Mouse (Mus musculus) heart, adult 2 months (tissue): Measurements from ENCODE around the gene H2-Oa.

Source experiments
- CTCF ChIP-seq: fragments of 200-600 bp; IDR thresholded peaks from 2 replicates; pipeline ENCODE4 v1.8.1; 2022; ENCODE audit warnings: antibody characterized with exemption, mild to moderate bottlenecking, moderate library complexity
- POLR2A ChIP-seq: fragments of 200-500 bp; IDR thresholded peaks from 2 replicates; pipeline ENCODE4 v1.6.1; 2011; ENCODE audit warnings: mild to moderate bottlenecking, low read depth, low read length, control low read depth; ENCODE audit not compliant: insufficient read depth

DNA sequence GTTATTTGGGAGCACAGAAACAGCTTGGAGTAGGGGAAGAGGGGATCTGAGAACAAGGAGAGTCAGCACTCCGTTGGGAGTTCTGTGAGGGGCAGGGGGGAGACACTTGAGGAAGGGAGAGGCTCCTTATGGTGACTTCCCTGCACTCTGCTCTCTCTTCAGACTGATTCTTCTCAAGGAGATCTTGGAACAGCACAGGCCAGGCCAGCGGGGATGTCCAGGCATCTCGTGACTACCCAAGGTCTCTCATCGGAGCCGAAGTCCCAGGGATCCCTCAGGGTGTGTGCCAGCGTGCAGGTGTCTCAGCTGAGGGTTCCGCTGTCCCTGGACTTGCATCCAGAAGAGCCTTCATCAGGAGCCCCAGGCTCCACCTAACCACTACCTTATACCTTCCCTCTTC lies 46.5 kb downstream of the H2-Oa start:
- TF ChIP-seq CTCF: no peak
- TF ChIP-seq POLR2A: no peak
